Mouse (Mus musculus) thymus, postnatal 0 days (tissue): ENCODE results near the gene Gdap1l1. TPM values are rescaled to one million over a fixed set of nuclear protein-coding genes. Genes with fewer than 3 reads are reported as not detected.

Source experiments
- polyA plus RNA-seq: library from polyadenylated mRNA; unstranded; fragments of >200 nt; fragmentation: Nextera tagmentation; extraction: Ambion mirVana; gene quantifications from 2 replicates; pipeline ENCODE4 v1.2.1, GENCODE M21; 2015

Gdap1l1 gene
- polyA plus RNA-seq, 1 experiment from 2014 or later: 0.44 TPM

Other genes with a start within 250 kb of the Gdap1l1 start
- 2.7 and 3.5 TPM in 2 replicates for gene Tox2, start 235.4 kb upstream of the Gdap1l1 start, polyA plus RNA-seq
- 0.19 and 0.22 TPM in 2 replicates for gene Jph2, start 40.5 kb upstream of the Gdap1l1 start, polyA plus RNA-seq
- 86.6 and 89.2 TPM in 2 replicates for gene Oser1, start 13.8 kb upstream of the Gdap1l1 start, polyA plus RNA-seq
- gene Fitm2, start 34.2 kb downstream of the Gdap1l1 start, polyA plus RNA-seq: 5.5 and 5.7 TPM in 2 replicates
- 0.19 and 0.21 TPM in 2 replicates for gene R3hdml, start 53.8 kb downstream of the Gdap1l1 start, polyA plus RNA-seq
- 1.2 and 1.3 TPM in 2 replicates for gene Hnf4a, start 68.3 kb downstream of the Gdap1l1 start, polyA plus RNA-seq
- 33.0 and 34.4 TPM in 2 replicates for gene Ttpal, start 163.8 kb downstream of the Gdap1l1 start, polyA plus RNA-seq
- 74.1 and 74.4 TPM in 2 replicates for gene Serinc3, start 206.7 kb downstream of the Gdap1l1 start, polyA plus RNA-seq
- 63.5 and 66.1 TPM in 2 replicates for gene Pkig, start 219.9 kb downstream of the Gdap1l1 start, polyA plus RNA-seq